Mouse (Mus musculus): ENCODE measurements around the gene Ccdc30. TPM values are rescaled to one million over a fixed set of nuclear protein-coding genes. Genes with fewer than 3 reads are reported as not detected.

Ccdc30 gene
- polyA plus RNA-seq, 1 experiment from 2014 or later, result 1.9 TPM

DNA sequence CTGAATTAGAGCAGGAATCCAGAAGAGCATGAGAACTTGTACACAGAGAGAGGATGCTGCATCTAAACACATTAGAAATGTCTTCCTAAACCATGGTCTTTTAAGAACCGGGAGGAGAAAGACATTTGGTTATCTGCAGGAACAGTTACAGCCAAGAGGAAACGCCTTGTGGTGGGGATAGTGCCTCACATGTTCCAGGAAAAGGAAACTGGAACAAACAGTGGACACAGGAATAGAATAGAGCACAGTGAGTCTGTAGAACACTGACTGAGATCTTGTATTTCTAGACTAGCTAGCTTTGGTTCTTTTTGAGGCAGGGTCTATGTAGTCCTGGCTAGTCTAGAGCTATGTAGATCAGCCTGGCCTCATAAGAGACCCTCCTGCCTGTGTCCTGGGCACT lies 140.1 kb downstream of the Ccdc30 start:
- Histone ChIP-seq H3K27ac (replicated peaks) (peak overlapping the region; percentile 79), H3K27me3 (replicated peaks) (no peaks in the 10 kb centered on the region), H3K9ac (no peak overlapping the region), H3K4me1 (peaks cover 6% of the 10 kb centered on the region; the same call in 1 of the 2 replicates), H3K4me3 (no peak overlapping the region), H3K9me3 (no peaks in the 10 kb centered on the region), H3K36me3 (peaks cover 97% of the 10 kb centered on the region), H3K4me2 (no peak overlapping the region)
- 54% methylated on average over 2 of the region's 2 CpGs for WGBS
- ATAC-seq (ENCODE audit: extremely low read depth, insufficient number of reproducible peaks, low FRiP score, low TSS enrichment), result no peak

DNA sequence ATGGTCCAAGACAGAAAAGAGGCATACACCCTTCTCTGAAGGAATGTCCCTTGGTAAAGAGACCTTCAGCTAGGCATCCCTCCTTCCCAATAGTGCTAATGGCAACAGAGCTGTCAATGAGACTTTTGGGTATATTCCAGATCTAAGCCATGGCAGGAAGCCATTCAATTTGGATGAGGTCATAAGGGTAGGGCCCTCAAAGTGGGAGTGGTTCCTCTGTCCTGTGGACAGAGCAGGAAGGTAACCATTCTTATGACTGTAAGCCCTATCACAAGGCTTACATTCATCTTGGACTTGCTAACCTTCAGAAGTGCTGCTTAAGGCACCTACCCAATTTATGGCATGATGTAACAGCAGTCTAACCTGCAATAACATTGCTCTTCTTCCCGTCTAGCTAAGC lies 140.7 kb downstream of the Ccdc30 start:
- no peak overlapping the region for H3K4me2 ChIP-seq
- peaks cover 6% of the 10 kb centered on the region; the same call in 1 of the 2 replicates for H3K4me1 ChIP-seq
- no peaks in the 10 kb centered on the region for H3K9me3 ChIP-seq
- no peak overlapping the region for H3K4me3 ChIP-seq
- peak overlapping the region; percentile 79 for H3K27ac ChIP-seq (replicated peaks)
- no peaks in the 10 kb centered on the region for H3K27me3 ChIP-seq (replicated peaks)
- 77% methylated on average over 1 of the region's 1 CpGs for WGBS
- H3K36me3 ChIP-seq, result peaks cover 97% of the 10 kb centered on the region
- ATAC-seq (ENCODE audit: extremely low read depth, insufficient number of reproducible peaks, low FRiP score, low TSS enrichment), result no peak
- no peak overlapping the region for H3K9ac ChIP-seq

Other genes with a start within 250 kb of the Ccdc30 start
- gene Zfp691, start 241.3 kb downstream of the Ccdc30 start, polyA plus RNA-seq (2015; fragmentation: Nextera tagmentation; extraction: Ambion mirVana), result 8.5 and 9.5 TPM in 2 replicates
- 11.5 and 16.0 TPM in 2 replicates for gene Ermap, start 225.5 kb downstream of the Ccdc30 start, polyA plus RNA-seq (2015; fragmentation: Nextera tagmentation; extraction: Ambion mirVana)
- 124 and 135 TPM in 2 replicates for gene Svbp, start 220.2 kb downstream of the Ccdc30 start, polyA plus RNA-seq (2015; fragmentation: Nextera tagmentation; extraction: Ambion mirVana)
- gene Tmem269, start 197.3 kb downstream of the Ccdc30 start, polyA plus RNA-seq (2015; fragmentation: Nextera tagmentation; extraction: Ambion mirVana), result not detected in 2 replicates
- 26.4 and 27.3 TPM in 2 replicates for gene AU022252, start 182.8 kb downstream of the Ccdc30 start, polyA plus RNA-seq (2015; fragmentation: Nextera tagmentation; extraction: Ambion mirVana)
- gene P3h1, start 182.6 kb downstream of the Ccdc30 start, polyA plus RNA-seq (2015; fragmentation: Nextera tagmentation; extraction: Ambion mirVana), result 32.7 and 35.5 TPM in 2 replicates
- not detected in 2 replicates for gene Cldn19, start 160.1 kb downstream of the Ccdc30 start, polyA plus RNA-seq (2015; fragmentation: Nextera tagmentation; extraction: Ambion mirVana)
- 536 TPM in 2 replicates for gene Ybx1, start 120.9 kb downstream of the Ccdc30 start, polyA plus RNA-seq (2015; fragmentation: Nextera tagmentation; extraction: Ambion mirVana)
- 50.7 and 60.6 TPM in 2 replicates for gene Ppih, start 95.0 kb downstream of the Ccdc30 start, polyA plus RNA-seq (2015; fragmentation: Nextera tagmentation; extraction: Ambion mirVana)
- 28.0 and 28.9 TPM in 2 replicates for gene Ppcs, start 6.9 kb upstream of the Ccdc30 start, polyA plus RNA-seq (2015; fragmentation: Nextera tagmentation; extraction: Ambion mirVana)
- gene Zmynd12, start 7.3 kb upstream of the Ccdc30 start, polyA plus RNA-seq (2015; fragmentation: Nextera tagmentation; extraction: Ambion mirVana), result 0.13 and 0.29 TPM in 2 replicates
- gene Rimkla, start 77.1 kb upstream of the Ccdc30 start, polyA plus RNA-seq (2015; fragmentation: Nextera tagmentation; extraction: Ambion mirVana), result 4.1 and 4.4 TPM in 2 replicates
- 19.1 and 19.5 TPM in 2 replicates for gene Foxj3, start 121.5 kb upstream of the Ccdc30 start, polyA plus RNA-seq (2015; fragmentation: Nextera tagmentation; extraction: Ambion mirVana)
- gene Frg2f1, start 124.0 kb upstream of the Ccdc30 start, polyA plus RNA-seq (2015; fragmentation: Nextera tagmentation; extraction: Ambion mirVana), result 2.9 and 5.6 TPM in 2 replicates
- not detected in 2 replicates for gene Guca2a, start 222.2 kb upstream of the Ccdc30 start, polyA plus RNA-seq (2015; fragmentation: Nextera tagmentation; extraction: Ambion mirVana)
- not detected in 2 replicates for gene Guca2b, start 243.4 kb upstream of the Ccdc30 start, polyA plus RNA-seq (2015; fragmentation: Nextera tagmentation; extraction: Ambion mirVana)

Data from heart, embryonic 13.5 days (tissue).